Mouse (Mus musculus): ENCODE data around the gene C1qtnf6.

The C1qtnf6 gene

GRCm38 (mm10) chr15:78544561-78545001 lies 13.4 kb upstream of the C1qtnf6 start, which contains the start of gene Sstr3:
Gene Sstr3 (minus strand): TSS chr15:78544685.
- DNase-seq (ENCODE audit: low spot score), result no peak

GRCm38 (mm10) chr15:78544041-78544440 lies 12.8 kb upstream of the C1qtnf6 start:
- DNase-seq (ENCODE audit: low spot score), result no peak

DNA sequence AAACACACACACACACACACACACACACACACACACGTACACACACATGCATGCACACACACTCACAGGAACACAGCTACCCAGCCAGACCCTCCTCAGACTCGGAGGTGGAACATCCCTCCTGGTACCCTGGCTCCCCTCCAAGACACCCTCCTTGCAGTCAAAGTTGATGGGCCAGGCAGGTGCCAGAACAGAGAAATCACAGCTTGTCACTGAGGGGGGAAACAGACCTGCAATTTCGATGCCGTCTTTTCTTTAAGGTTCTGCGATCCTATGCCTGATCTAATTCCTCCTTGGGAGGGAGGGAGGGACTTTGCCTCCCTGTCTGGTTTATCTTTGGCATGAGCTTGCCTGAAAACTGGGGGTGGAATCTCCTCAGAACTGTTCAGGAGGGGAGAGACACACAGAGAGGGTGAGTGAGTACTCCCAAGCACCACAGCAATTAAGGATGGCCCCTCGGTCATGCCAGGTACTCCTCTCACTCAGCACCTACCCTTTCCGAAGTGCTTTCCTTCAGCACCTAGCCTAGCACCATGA lies 11.6 kb upstream of the C1qtnf6 start:
- no peak for DNase-seq (ENCODE audit: low spot score)

DNA sequence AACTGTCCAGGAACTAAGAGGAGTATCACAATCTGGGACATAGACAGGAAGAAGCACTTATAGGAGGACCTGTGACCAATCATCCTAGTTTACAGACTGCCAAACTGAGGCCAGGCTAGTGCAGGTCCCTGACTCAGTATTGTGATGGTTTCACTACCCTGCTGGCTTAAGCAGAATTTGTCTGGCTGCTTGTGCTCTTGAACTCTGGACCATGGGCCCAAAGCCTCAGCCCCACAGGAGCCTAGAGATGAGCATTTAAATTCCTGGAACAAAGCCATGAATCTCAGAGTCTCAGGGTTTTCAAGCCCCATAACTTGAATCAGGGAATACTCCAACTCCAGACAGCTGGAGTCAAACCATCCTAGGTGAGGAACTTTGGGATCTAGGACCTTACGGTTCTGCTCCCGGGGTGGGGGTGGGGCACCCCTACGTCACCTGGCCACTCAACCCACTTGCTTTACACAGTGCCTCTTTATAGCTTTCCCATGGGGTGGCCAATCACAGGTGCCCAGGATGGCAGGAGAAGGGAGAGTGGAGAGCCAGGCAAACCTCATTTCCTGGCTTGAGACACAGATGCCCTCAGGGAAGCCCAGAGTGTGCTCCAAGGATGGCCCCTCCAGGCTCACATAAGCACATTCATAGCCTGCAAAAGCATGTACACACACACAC lies 11.0 kb upstream of the C1qtnf6 start:
- DNase-seq (ENCODE audit: low spot score), result no peak

- no peak for DNase-seq (ENCODE audit: low spot score)
Observed at GRCm38 (mm10) chr15:78541606-78542005, 10.4 kb upstream of the C1qtnf6 start.

GRCm38 (mm10) chr15:78541036-78541435 lies 9.8 kb upstream of the C1qtnf6 start:
- no peak for DNase-seq (ENCODE audit: low spot score)

DNA sequence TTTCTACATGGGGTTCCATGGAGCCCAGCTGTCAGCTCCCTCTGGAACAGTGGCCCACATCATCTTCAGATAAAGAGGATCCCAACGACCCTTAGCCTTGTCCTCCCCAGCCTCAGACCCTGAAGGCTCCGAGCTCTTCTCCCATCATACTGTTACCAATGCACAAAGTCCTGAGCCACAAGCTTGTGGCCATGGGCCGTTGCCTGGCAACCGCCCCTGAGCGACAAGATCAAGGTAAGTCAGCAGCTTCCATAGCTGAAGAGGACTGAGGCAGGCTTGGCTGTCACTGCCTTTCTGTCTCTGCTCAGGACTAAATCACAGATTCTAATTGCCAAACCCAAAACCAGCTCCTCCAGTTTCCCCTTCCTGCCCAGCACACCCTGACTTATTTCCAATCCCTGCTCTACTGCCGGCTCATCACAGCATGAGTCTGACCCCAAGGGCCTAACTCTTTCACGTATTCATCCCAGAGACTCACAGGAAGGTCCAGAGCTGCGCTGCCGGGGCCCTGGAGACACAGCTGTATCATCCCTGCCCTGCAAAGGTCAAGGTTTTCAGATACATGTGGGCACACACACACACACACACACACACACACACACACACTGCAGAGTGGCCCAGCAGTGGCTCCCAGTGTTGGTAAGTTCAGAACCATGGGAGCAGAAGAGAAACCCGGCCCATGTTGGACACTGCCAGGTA lies 4.7 kb upstream of the C1qtnf6 start:
- no peak for DNase-seq (ENCODE audit: low spot score)

DNA sequence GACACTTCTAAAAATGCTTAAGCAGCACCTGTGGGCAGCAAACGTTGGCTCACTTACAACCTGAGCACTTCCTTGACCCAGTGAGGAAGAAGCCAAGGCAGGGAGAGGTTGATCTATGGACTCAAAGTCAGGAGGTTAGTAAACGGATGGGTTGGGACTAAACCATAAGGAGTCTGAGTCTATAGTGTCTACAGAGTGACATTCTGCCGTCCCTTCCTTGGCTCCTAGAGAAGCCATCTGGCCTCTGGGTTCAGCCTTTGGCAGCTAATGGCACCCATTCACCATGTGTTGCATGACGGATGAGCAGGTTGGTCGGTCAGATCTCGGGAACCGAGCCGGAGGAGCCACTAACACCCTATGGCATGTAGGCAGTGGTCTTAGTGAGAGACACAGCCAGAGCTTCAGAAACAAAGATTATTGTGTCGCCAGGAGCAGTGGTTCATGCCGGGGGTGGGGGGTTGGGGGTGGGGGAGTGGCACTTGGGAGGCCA lies 2.2 kb upstream of the C1qtnf6 start:
- DNase-seq (ENCODE audit: low spot score), result no peak

- DNase-seq (ENCODE audit: low spot score), result peak; percentile 62
Observed at GRCm38 (mm10) chr15:78532566-78533345, 1.5 kb upstream of the C1qtnf6 start.

- DNase-seq (ENCODE audit: low spot score), result peak; percentile 93
Observed at GRCm38 (mm10) chr15:78531901-78532469, 769 bp upstream of the C1qtnf6 start.

- no peak for DNase-seq (ENCODE audit: low spot score)
Observed at GRCm38 (mm10) chr15:78531451-78531720, 170 bp upstream of the C1qtnf6 start.

- DNase-seq (ENCODE audit: low spot score), result no peak
Observed at GRCm38 (mm10) chr15:78530141-78530540, 1.1 kb downstream of the C1qtnf6 start.

DNA sequence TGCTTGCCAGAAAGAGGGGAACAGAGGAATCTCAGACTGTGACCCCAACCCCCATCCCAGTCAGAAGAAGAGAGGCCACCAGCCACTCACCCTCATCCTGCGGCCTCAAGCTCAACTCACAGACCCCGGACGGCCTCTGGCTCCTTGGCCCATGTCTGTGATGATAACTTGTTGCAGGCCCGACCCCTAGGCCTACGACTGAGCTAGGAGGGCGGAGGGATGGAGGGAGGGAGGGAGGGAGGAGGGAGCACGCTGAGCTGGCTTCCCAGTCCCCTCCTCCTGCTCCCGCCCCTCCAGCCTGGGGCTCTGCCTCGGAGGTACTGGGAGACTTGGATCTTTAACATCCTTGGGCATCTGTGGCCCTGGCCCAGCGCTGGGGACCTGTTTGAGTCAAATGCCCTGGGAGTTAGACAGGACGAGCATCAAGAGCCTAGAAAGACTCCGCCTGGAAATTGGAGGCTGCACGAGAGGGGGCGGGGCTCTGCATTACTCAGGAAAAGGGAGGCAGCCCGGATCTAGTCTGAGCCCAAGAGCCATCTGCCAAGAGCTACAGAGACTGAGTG lies 1.7 kb downstream of the C1qtnf6 start:
- peak; percentile 74 for DNase-seq (ENCODE audit: low spot score)

- DNase-seq (ENCODE audit: low spot score), result peak; percentile 17
Observed at GRCm38 (mm10) chr15:78528726-78529411, 2.3 kb downstream of the C1qtnf6 start.

DNA sequence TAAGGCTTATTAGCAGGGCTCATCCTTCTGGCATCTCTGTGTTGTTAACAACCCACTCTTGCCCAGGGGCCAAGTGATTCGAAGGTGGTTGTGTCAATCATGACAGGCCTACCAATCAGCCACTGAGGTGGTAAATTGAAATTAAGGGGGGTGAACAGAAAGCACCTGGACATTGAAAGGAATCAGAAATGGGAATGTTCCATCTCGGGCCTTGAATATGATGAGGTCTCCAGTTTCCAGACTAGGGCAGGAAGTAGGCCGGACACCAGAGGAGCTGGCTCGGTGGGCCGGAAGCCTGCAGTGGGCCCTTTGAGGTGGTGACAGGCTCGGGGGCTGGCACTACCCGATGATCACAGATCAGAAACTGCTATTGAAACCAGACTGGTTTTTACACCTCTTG lies 3.2 kb downstream of the C1qtnf6 start:
- no peak for DNase-seq (ENCODE audit: low spot score)

DNA sequence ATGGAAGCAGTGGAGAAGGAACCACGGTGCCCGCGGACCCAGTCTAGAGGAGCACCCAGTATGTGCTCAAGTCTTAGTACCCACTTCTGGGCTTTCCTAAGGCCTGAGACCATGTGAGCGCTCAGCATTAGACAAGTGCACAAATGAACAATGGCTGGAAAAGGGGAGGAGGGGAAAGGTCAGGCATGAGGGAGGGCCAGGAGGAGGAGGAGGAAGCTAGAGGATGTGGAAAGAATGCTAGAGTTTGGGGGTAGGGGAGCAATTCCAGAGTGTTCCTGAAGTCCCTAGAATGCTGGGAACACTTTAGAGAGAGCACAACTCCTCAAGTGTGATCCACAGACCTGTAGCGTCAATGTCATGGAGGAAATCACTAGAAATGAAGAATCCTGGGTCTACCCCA lies 7.1 kb downstream of the C1qtnf6 start:
- no peak for DNase-seq (ENCODE audit: low spot score)

DNA sequence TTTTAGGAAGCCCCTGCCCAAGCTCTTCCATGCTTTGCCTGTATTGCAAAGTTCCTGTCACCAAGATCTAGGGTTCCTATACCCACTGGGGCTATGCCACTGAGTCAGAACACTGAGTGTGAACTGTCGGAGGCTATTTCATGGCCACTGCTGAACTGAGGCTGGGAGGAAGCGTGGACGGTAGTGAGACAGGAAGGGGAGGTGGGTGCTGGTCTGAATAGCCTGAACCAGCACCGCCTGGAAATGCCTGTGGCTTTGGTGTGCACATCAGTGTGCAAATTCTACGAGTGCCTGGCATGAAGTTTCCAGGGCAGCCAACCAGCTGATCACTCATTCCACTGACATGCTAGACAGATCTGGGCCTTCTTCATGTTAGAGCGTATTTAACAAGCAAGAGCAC lies 9.3 kb downstream of the C1qtnf6 start:
- DNase-seq (ENCODE audit: low spot score), result no peak

- no peak for DNase-seq (ENCODE audit: low spot score)
Observed at GRCm38 (mm10) chr15:78521331-78521730, 9.9 kb downstream of the C1qtnf6 start.

DNA sequence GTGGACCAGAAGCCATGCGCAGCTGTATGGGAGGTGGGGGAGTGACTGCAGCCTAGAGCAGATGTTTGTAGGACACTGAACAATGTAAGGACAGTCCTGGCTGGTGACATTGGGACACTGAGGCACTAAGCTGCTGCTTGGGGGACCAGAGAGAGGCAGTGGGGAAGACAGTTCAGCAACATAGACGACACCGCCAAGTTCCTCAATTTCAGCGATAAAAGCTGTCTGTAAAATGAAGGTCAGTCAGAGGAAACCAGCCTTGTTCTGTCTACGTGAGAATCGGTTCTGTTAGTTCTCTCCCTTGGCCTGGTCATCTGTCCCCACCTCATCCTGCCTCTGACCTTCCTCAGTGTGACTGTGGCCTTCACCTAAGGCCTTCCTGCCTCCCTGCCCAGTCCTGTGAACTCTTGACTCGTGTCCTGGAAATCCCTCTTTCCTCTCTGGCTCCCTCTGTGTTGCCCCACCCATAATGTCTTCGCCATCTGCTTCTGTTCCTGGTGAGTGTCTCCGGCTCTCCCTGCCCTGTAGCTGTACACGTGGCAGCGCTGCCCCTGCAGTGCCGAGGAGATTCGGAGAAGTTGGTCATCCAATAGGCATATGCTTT lies 11.0 kb downstream of the C1qtnf6 start:
- no peak for DNase-seq (ENCODE audit: low spot score)

DNA sequence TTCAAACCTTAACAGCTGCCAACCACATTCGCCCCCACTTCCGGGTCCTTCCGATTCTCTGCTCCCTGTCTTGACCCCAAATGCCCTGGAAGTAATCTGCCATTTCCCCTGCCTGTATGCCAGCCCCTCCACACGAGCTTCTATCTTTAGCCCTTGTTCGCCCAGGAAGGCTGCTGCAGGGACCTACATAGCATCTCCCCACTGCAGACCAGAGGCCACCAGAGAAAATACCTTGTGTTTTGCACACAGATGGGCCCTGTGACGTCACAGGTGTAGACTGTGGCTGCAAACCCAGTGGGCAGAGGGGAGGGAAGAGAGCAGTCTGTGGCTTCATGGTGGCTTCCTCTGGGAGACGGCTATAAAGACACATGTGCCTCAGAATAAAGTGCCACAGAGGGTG lies 13.0 kb downstream of the C1qtnf6 start:
- DNase-seq (ENCODE audit: low spot score), result no peak

DNA sequence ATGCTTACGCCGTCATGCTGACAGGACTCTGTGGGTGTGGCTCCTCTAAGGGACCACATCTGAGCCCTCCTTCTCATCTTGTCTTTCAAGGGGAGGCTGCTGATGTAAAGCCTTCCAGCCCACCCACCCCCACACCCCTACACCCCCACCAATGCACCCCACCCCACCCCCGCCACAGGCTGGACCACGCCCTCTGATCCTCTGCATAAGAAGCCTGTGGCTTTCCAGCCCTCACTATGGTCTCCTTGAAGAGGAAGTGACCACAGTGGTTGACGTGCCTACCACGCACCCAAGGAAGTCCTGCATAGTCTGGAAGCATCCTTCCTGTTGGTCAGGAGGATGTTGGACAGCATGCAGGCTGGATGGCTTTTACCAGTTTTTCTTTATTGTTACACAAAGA lies 15.5 kb downstream of the C1qtnf6 start:
- DNase-seq (ENCODE audit: low spot score), result no peak
